Mouse (Mus musculus) G1E-ER4 (cell line): ENCODE data around the gene Coro1b. TPM values are rescaled to one million over a fixed set of nuclear protein-coding genes. Genes with fewer than 3 reads are reported as not detected.

ENCODE experiments used
- GATA1 ChIP-seq: IDR thresholded peaks from one replicate; pipeline ENCODE4 v1.8.0; 2012; ENCODE audit warnings: low read length, inconsistent platforms
- polyA plus RNA-seq: library from polyadenylated mRNA; stranded (reverse); fragments of >175 nt; gene quantifications from 2 replicates; pipeline ENCODE4 v1.2.3, GENCODE M21; 2012

Coro1b gene
- polyA plus RNA-seq, 1 experiment = 368 TPM

GRCm38 (mm10) chr19:4163543-4163887 is 15.1 kb downstream of the Coro1b start:
- TF ChIP-seq GATA1 = no peak

GRCm38 (mm10) chr19:4164100-4164499 is 15.7 kb downstream of the Coro1b start:
- no peak for TF ChIP-seq GATA1

GRCm38 (mm10) chr19:4164721-4165120 is 16.3 kb downstream of the Coro1b start:
- TF ChIP-seq GATA1 = no peak

GRCm38 (mm10) chr19:4166678-4167476 is 18.5 kb downstream of the Coro1b start:
- no peak for TF ChIP-seq GATA1

- TF ChIP-seq GATA1 = no peak
Observed at GRCm38 (mm10) chr19:4169378-4169784, 21.0 kb downstream of the Coro1b start.

- TF ChIP-seq GATA1 = no peak
Observed at GRCm38 (mm10) chr19:4169810-4170209, 21.4 kb downstream of the Coro1b start.

GRCm38 (mm10) chr19:4170723-4171392 is 22.4 kb downstream of the Coro1b start:
- no peak for TF ChIP-seq GATA1

GRCm38 (mm10) chr19:4171393-4172290 is 23.2 kb downstream of the Coro1b start:
- TF ChIP-seq GATA1 = no peak

- no peak for TF ChIP-seq GATA1
Observed at GRCm38 (mm10) chr19:4172925-4173324, 24.5 kb downstream of the Coro1b start.

GRCm38 (mm10) chr19:4175368-4175947 is 27.0 kb downstream of the Coro1b start, which contains the start of gene Carns1:
TSS of gene Carns1 (minus strand) at chr19:4175479.
- TF ChIP-seq GATA1 = no peak

- TF ChIP-seq GATA1 = no peak
Observed at GRCm38 (mm10) chr19:4180411-4180810, 32.0 kb downstream of the Coro1b start.

GRCm38 (mm10) chr19:4181892-4182291 is 33.5 kb downstream of the Coro1b start:
- no peak for TF ChIP-seq GATA1

GRCm38 (mm10) chr19:4183689-4184088 is 35.3 kb downstream of the Coro1b start:
- TF ChIP-seq GATA1 = no peak

- TF ChIP-seq GATA1 = no peak
Observed at GRCm38 (mm10) chr19:4184976-4185975, 36.9 kb downstream of the Coro1b start.
